Mouse (Mus musculus): ENCODE data around the gene Nos2. TPM values are rescaled to one million over a fixed set of nuclear protein-coding genes. Genes with fewer than 3 reads are reported as not detected.

Nos2 gene
- total RNA-seq (2014; rRNA removed) (under 0.01 and 0.13 TPM in 2 replicates), polyA plus RNA-seq (2012; rRNA removed) (0.02 and 0.06 TPM in 2 replicates)

- Histone ChIP-seq H3K79me2 (ENCODE audit: control insufficient read depth, insufficient read depth, low read length) (no peaks in the 10 kb centered on the region), H3K36me3 (ENCODE audit: control insufficient read depth, insufficient read depth, low read length) (no peaks in the 10 kb centered on the region), H3K27ac (replicated peaks; ENCODE audit: insufficient read depth, low read depth, low read length) (no peak within 1 kb of the TSS), H3K4me1 (ENCODE audit: control insufficient read depth, insufficient read depth, low read length) (no peaks in the 10 kb centered on the region), H3K27me3 (ENCODE audit: control insufficient read depth, insufficient read depth, low read length) (peaks cover 5% of the 10 kb centered on the region; the same call in 1 of the 2 replicates), H3K4me3 (ENCODE audit: insufficient read depth, low read depth, low read length) (no peak within 1 kb of the TSS), H3K9ac (ENCODE audit: low read depth, low read length) (no peak within 1 kb of the TSS)
- no peak for TF ChIP-seq CTCF (IDR thresholded peaks at IDR 0.05; ENCODE audit: low read depth, low read length)
- no peak for TF ChIP-seq POLR2A (IDR thresholded peaks at IDR 0.05; ENCODE audit: extremely low read depth, insufficient read depth, low read length)
- DNase-seq (ENCODE audit: extremely low read depth, low read depth, low spot score): no peak
- WGBS: 43% methylated on average over 6 of the region's 6 CpGs
Observed at GRCm38 (mm10) chr11:78920411-78920939, at the start of gene Nos2. Gene Nos2, plus strand, starts transcription at chr11:78920787.

- H3K27me3 ChIP-seq (ENCODE audit: control insufficient read depth, insufficient read depth, low read length): no peaks in the 10 kb centered on the region
- no peaks in the 10 kb centered on the region for H3K79me2 ChIP-seq (ENCODE audit: control insufficient read depth, insufficient read depth, low read length)
- DNase-seq (ENCODE audit: extremely low read depth, low read depth, low spot score): no peak
- H3K4me3 ChIP-seq (ENCODE audit: insufficient read depth, low read depth, low read length): no peak overlapping the region
- H3K36me3 ChIP-seq (ENCODE audit: control insufficient read depth, insufficient read depth, low read length): no peaks in the 10 kb centered on the region
- no peak overlapping the region for H3K27ac ChIP-seq (replicated peaks; ENCODE audit: insufficient read depth, low read depth, low read length)
- TF ChIP-seq CTCF (IDR thresholded peaks at IDR 0.05; ENCODE audit: low read depth, low read length): no peak
- 92% methylated on average over 4 of the region's 4 CpGs for WGBS
- no peaks in the 10 kb centered on the region for H3K4me1 ChIP-seq (ENCODE audit: control insufficient read depth, insufficient read depth, low read length)
- no peak overlapping the region for H3K9ac ChIP-seq (ENCODE audit: low read depth, low read length)
Observed at GRCm38 (mm10) chr11:78870891-78871290, 49.7 kb upstream of the Nos2 start.

GRCm38 (mm10) chr11:78872782-78873181 is 47.8 kb upstream of the Nos2 start:
- DNase-seq (ENCODE audit: extremely low read depth, low read depth, low spot score): no peak
- Histone ChIP-seq H3K79me2 (ENCODE audit: control insufficient read depth, insufficient read depth, low read length) (no peaks in the 10 kb centered on the region), H3K4me1 (ENCODE audit: control insufficient read depth, insufficient read depth, low read length) (no peaks in the 10 kb centered on the region), H3K9ac (ENCODE audit: low read depth, low read length) (no peak overlapping the region), H3K4me3 (ENCODE audit: insufficient read depth, low read depth, low read length) (no peak overlapping the region), H3K36me3 (ENCODE audit: control insufficient read depth, insufficient read depth, low read length) (no peaks in the 10 kb centered on the region), H3K27me3 (ENCODE audit: control insufficient read depth, insufficient read depth, low read length) (no peaks in the 10 kb centered on the region), H3K27ac (replicated peaks; ENCODE audit: insufficient read depth, low read depth, low read length) (no peak overlapping the region)
- 52% methylated on average over 2 of the region's 2 CpGs for WGBS
- TF ChIP-seq POLR2A (IDR thresholded peaks at IDR 0.05; ENCODE audit: extremely low read depth, insufficient read depth, low read length): no peak
- no peak for TF ChIP-seq CTCF (IDR thresholded peaks at IDR 0.05; ENCODE audit: low read depth, low read length)

GRCm38 (mm10) chr11:78879727-78880126 is 40.9 kb upstream of the Nos2 start:
- Histone ChIP-seq H3K4me3 (ENCODE audit: insufficient read depth, low read depth, low read length) (no peak overlapping the region), H3K9ac (ENCODE audit: low read depth, low read length) (no peak overlapping the region), H3K36me3 (ENCODE audit: control insufficient read depth, insufficient read depth, low read length) (no peaks in the 10 kb centered on the region), H3K4me1 (ENCODE audit: control insufficient read depth, insufficient read depth, low read length) (no peaks in the 10 kb centered on the region), H3K27ac (replicated peaks; ENCODE audit: insufficient read depth, low read depth, low read length) (no peak overlapping the region), H3K27me3 (ENCODE audit: control insufficient read depth, insufficient read depth, low read length) (no peaks in the 10 kb centered on the region), H3K79me2 (ENCODE audit: control insufficient read depth, insufficient read depth, low read length) (no peaks in the 10 kb centered on the region)
- WGBS: 83% methylated on average over 3 of the region's 3 CpGs
- no peak for DNase-seq (ENCODE audit: extremely low read depth, low read depth, low spot score)
- TF ChIP-seq CTCF (IDR thresholded peaks at IDR 0.05; ENCODE audit: low read depth, low read length) (no peak), POLR2A (IDR thresholded peaks at IDR 0.05; ENCODE audit: extremely low read depth, insufficient read depth, low read length) (no peak)

- TF ChIP-seq CTCF (IDR thresholded peaks at IDR 0.05; ENCODE audit: low read depth, low read length) (no peak), POLR2A (IDR thresholded peaks at IDR 0.05; ENCODE audit: extremely low read depth, insufficient read depth, low read length) (no peak)
- H3K4me1 ChIP-seq (ENCODE audit: control insufficient read depth, insufficient read depth, low read length): no peaks in the 10 kb centered on the region
- no peak overlapping the region for H3K4me3 ChIP-seq (ENCODE audit: insufficient read depth, low read depth, low read length)
- H3K79me2 ChIP-seq (ENCODE audit: control insufficient read depth, insufficient read depth, low read length): no peaks in the 10 kb centered on the region
- H3K9ac ChIP-seq (ENCODE audit: low read depth, low read length): no peak overlapping the region
- H3K27ac ChIP-seq (replicated peaks; ENCODE audit: insufficient read depth, low read depth, low read length): 0 out of 2 replicates have a peak overlapping the region, but pooled peaks have one; percentile 7
- WGBS: 22% methylated on average over 1 of the region's 1 CpGs
- H3K27me3 ChIP-seq (ENCODE audit: control insufficient read depth, insufficient read depth, low read length): no peaks in the 10 kb centered on the region
- DNase-seq (ENCODE audit: extremely low read depth, low read depth, low spot score): no peak
- H3K36me3 ChIP-seq (ENCODE audit: control insufficient read depth, insufficient read depth, low read length): no peaks in the 10 kb centered on the region
Observed at GRCm38 (mm10) chr11:78886693-78887092, 33.9 kb upstream of the Nos2 start.

GRCm38 (mm10) chr11:78887102-78887971 is 33.2 kb upstream of the Nos2 start:
- no peaks in the 10 kb centered on the region for H3K4me1 ChIP-seq (ENCODE audit: control insufficient read depth, insufficient read depth, low read length)
- H3K36me3 ChIP-seq (ENCODE audit: control insufficient read depth, insufficient read depth, low read length): no peaks in the 10 kb centered on the region
- no peak overlapping the region for H3K4me3 ChIP-seq (ENCODE audit: insufficient read depth, low read depth, low read length)
- no peaks in the 10 kb centered on the region for H3K27me3 ChIP-seq (ENCODE audit: control insufficient read depth, insufficient read depth, low read length)
- no peaks in the 10 kb centered on the region for H3K79me2 ChIP-seq (ENCODE audit: control insufficient read depth, insufficient read depth, low read length)
- WGBS: 40% methylated on average over 9 of the region's 9 CpGs
- peak; percentile 91 for DNase-seq (ENCODE audit: extremely low read depth, low read depth, low spot score)
- H3K27ac ChIP-seq (replicated peaks; ENCODE audit: insufficient read depth, low read depth, low read length): no peak overlapping the region
- H3K9ac ChIP-seq (ENCODE audit: low read depth, low read length): no peak overlapping the region
- TF ChIP-seq CTCF (IDR thresholded peaks at IDR 0.05; ENCODE audit: low read depth, low read length) (no peak), POLR2A (IDR thresholded peaks at IDR 0.05; ENCODE audit: extremely low read depth, insufficient read depth, low read length) (no peak)

Measured in liver, adult 2 months (tissue).